Mouse (Mus musculus): ENCODE measurements around the gene Bcl2l13.
"Not testable (repeated sequence)": the region's sequence is repeated elsewhere in the genome, so short reads cannot be mapped to it uniquely, and the experiment has no call there.

Bcl2l13 gene

GRCm38 (mm10) chr6:120898188-120898833 is 62.3 kb downstream of the Bcl2l13 start:
- DNase-seq (ENCODE audit: extremely low spot score, low read depth, low spot score) = peak; percentile 33

- DNase-seq (ENCODE audit: extremely low spot score, low read depth, low spot score) = no peak
Measured at GRCm38 (mm10) chr6:120901776-120902645, 66.0 kb downstream of the Bcl2l13 start.

GRCm38 (mm10) chr6:120903450-120903912 is 67.5 kb downstream of the Bcl2l13 start:
- no peak for DNase-seq (ENCODE audit: extremely low spot score, low read depth, low spot score)

GRCm38 (mm10) chr6:120903961-120904360 is 67.9 kb downstream of the Bcl2l13 start:
- no peak for DNase-seq (ENCODE audit: extremely low spot score, low read depth, low spot score)

GRCm38 (mm10) chr6:120905111-120905510 is 69.1 kb downstream of the Bcl2l13 start:
- DNase-seq (ENCODE audit: extremely low spot score, low read depth, low spot score) = no peak

- DNase-seq (ENCODE audit: extremely low spot score, low read depth, low spot score) = no peak
Measured at GRCm38 (mm10) chr6:120906521-120906920, 70.5 kb downstream of the Bcl2l13 start.

GRCm38 (mm10) chr6:120907876-120908597 is 72.0 kb downstream of the Bcl2l13 start:
- DNase-seq (ENCODE audit: extremely low spot score, low read depth, low spot score) = not testable (repeated sequence)

- no peak for DNase-seq (ENCODE audit: extremely low spot score, low read depth, low spot score)
Measured at GRCm38 (mm10) chr6:120909501-120909900, 73.5 kb downstream of the Bcl2l13 start.

GRCm38 (mm10) chr6:120911213-120912007 is 75.4 kb downstream of the Bcl2l13 start:
- DNase-seq (ENCODE audit: extremely low spot score, low read depth, low spot score) = no peak

GRCm38 (mm10) chr6:120912931-120913330 is 76.9 kb downstream of the Bcl2l13 start:
- no peak for DNase-seq (ENCODE audit: extremely low spot score, low read depth, low spot score)

GRCm38 (mm10) chr6:120913783-120914182 is 77.8 kb downstream of the Bcl2l13 start:
- no peak for DNase-seq (ENCODE audit: extremely low spot score, low read depth, low spot score)

GRCm38 (mm10) chr6:120914533-120914910 is 78.5 kb downstream of the Bcl2l13 start:
- DNase-seq (ENCODE audit: extremely low spot score, low read depth, low spot score) = no peak

- DNase-seq (ENCODE audit: extremely low spot score, low read depth, low spot score) = no peak
Measured at GRCm38 (mm10) chr6:120914911-120915648, 79.1 kb downstream of the Bcl2l13 start.

- no peak for DNase-seq (ENCODE audit: extremely low spot score, low read depth, low spot score)
Measured at GRCm38 (mm10) chr6:120915649-120915975, 79.6 kb downstream of the Bcl2l13 start.

- peak; percentile 24 for DNase-seq (ENCODE audit: extremely low spot score, low read depth, low spot score)
Measured at GRCm38 (mm10) chr6:120916074-120916971, 80.3 kb downstream of the Bcl2l13 start, which contains the start of gene Bid. Gene Bid, minus strand, starts transcription at chr6:120916853.

- DNase-seq (ENCODE audit: extremely low spot score, low read depth, low spot score) = not testable (repeated sequence)
Measured at GRCm38 (mm10) chr6:120916972-120917881, 81.2 kb downstream of the Bcl2l13 start.

- no peak for DNase-seq (ENCODE audit: extremely low spot score, low read depth, low spot score)
Measured at GRCm38 (mm10) chr6:120917975-120918374, 82.0 kb downstream of the Bcl2l13 start.

GRCm38 (mm10) chr6:120924791-120925321 is 88.8 kb downstream of the Bcl2l13 start:
- DNase-seq (ENCODE audit: extremely low spot score, low read depth, low spot score) = not testable (repeated sequence)

Measured in hindlimb bud, embryonic 11.5 days (tissue).